Mouse (Mus musculus) midbrain, embryonic 12.5 days (tissue): ENCODE measurements at regions not wholly inside any gene's neighbourhood (a gene's known extent, or its start where the extent isn't known, plus 50 kb on each side); places are given as distances from the start of the nearest gene placed in this dataset.

Experiments
- ATAC-seq: fragments of 200-750 bp; cut with Nextera tagmentation; 2 replicates; pipeline ENCODE4 v1.8.0; 2017; ENCODE audit warnings: low read depth, moderate TSS enrichment, moderate library complexity; ENCODE audit not compliant: low FRiP score
- H3K27ac ChIP-seq: fragments of 300-500 bp; sonication (generic); replicated peaks from 2 replicates; pipeline ENCODE4 v1.5.1; 2016; ENCODE audit warnings: mild to moderate bottlenecking
- H3K27me3 ChIP-seq: fragments of 300-500 bp; sonication (generic); 2 replicates; pipeline ENCODE4 v1.6.1; 2016; ENCODE audit warnings: mild to moderate bottlenecking
- H3K36me3 ChIP-seq: fragments of 300-500 bp; sonication (generic); 2 replicates; pipeline ENCODE4 v1.6.1; 2016
- H3K4me1 ChIP-seq: fragments of 300-500 bp; sonication (generic); 2 replicates; pipeline ENCODE4 v1.6.1; 2016
- H3K4me2 ChIP-seq: fragments of 300-500 bp; sonication (generic); replicated peaks from 2 replicates; pipeline ENCODE4 v1.6.1; 2016; ENCODE audit warnings: mild to moderate bottlenecking, moderate library complexity
- H3K4me3 ChIP-seq: fragments of 300-500 bp; sonication (generic); 2 replicates; pipeline ENCODE4 v1.5.1; 2016; ENCODE audit warnings: mild to moderate bottlenecking
- H3K9ac ChIP-seq: fragments of 300-500 bp; sonication (generic); replicated peaks from 2 replicates; pipeline ENCODE4 v1.6.1; 2016; ENCODE audit warnings: mild to moderate bottlenecking, moderate library complexity
- H3K9me3 ChIP-seq: fragments of 300-500 bp; sonication (generic); 2 replicates; pipeline ENCODE4 v1.6.1; 2016; ENCODE audit warnings: mild to moderate bottlenecking
- WGBS: fragments of 180-500 bp; shearing (Covaris S2); methylation state at CpG from one replicate; pipeline ENCODE4 v1.1.7; 2016; 5-methylcytosine and 5-hydroxymethylcytosine counted together

- H3K4me1 ChIP-seq = no peaks in the 10 kb centered on the region
- H3K4me2 ChIP-seq = no peak overlapping the region
- no peaks in the 10 kb centered on the region for H3K36me3 ChIP-seq
- H3K9me3 ChIP-seq = no peaks in the 10 kb centered on the region
- H3K27me3 ChIP-seq = no peaks in the 10 kb centered on the region
- H3K27ac ChIP-seq = no peak overlapping the region
- WGBS = 90% methylated on average over 3 of the region's 3 CpGs
- no peak overlapping the region for H3K4me3 ChIP-seq
- no peak for ATAC-seq
- no peak overlapping the region for H3K9ac ChIP-seq
Measured at GRCm38 (mm10) chr12:27849537-27849936, 507.2 kb upstream of the Sox11 start.

- Histone ChIP-seq H3K27ac (no peak overlapping the region), H3K4me2 (no peak overlapping the region), H3K4me1 (no peaks in the 10 kb centered on the region), H3K4me3 (no peak overlapping the region), H3K36me3 (no peaks in the 10 kb centered on the region), H3K9ac (no peak overlapping the region), H3K9me3 (no peaks in the 10 kb centered on the region), H3K27me3 (no peaks in the 10 kb centered on the region)
- WGBS = 70% methylated on average over 3 of the region's 3 CpGs
- ATAC-seq = no peak
Measured at GRCm38 (mm10) chr12:27849099-27849498, 506.7 kb upstream of the Sox11 start.

GRCm38 (mm10) chr12:27848141-27848540 lies 505.8 kb upstream of the Sox11 start:
- ATAC-seq = no peak
- WGBS = 60% methylated on average over 5 of the region's 5 CpGs

GRCm38 (mm10) chr12:27847397-27847796 lies 505.0 kb upstream of the Sox11 start:
- H3K4me3 ChIP-seq = no peak overlapping the region
- no peaks in the 10 kb centered on the region for H3K36me3 ChIP-seq
- no peaks in the 10 kb centered on the region for H3K9me3 ChIP-seq
- no peaks in the 10 kb centered on the region for H3K4me1 ChIP-seq
- no peaks in the 10 kb centered on the region for H3K27me3 ChIP-seq
- no peak for ATAC-seq
- no peak overlapping the region for H3K27ac ChIP-seq
- H3K4me2 ChIP-seq = no peak overlapping the region
- H3K9ac ChIP-seq = no peak overlapping the region
- WGBS = 71% methylated on average over 10 of the region's 10 CpGs

More at GRCm38 (mm10) chr12:27848141-27848540, 505.8 kb upstream of the Sox11 start:
- Histone ChIP-seq H3K36me3 (no peaks in the 10 kb centered on the region), H3K4me1 (no peaks in the 10 kb centered on the region), H3K4me3 (no peak overlapping the region), H3K27me3 (no peaks in the 10 kb centered on the region), H3K27ac (no peak overlapping the region), H3K9ac (no peak overlapping the region), H3K4me2 (no peak overlapping the region), H3K9me3 (no peaks in the 10 kb centered on the region)

- H3K4me1 ChIP-seq = no peaks in the 10 kb centered on the region
- ATAC-seq = no peak
- no peak overlapping the region for H3K4me2 ChIP-seq
- H3K9me3 ChIP-seq = no peaks in the 10 kb centered on the region
- no peaks in the 10 kb centered on the region for H3K27me3 ChIP-seq
- H3K27ac ChIP-seq = no peak overlapping the region
- no peaks in the 10 kb centered on the region for H3K36me3 ChIP-seq
- H3K9ac ChIP-seq = no peak overlapping the region
- no peak overlapping the region for H3K4me3 ChIP-seq
Measured at GRCm38 (mm10) chr12:27844958-27845357, 502.6 kb upstream of the Sox11 start.

GRCm38 (mm10) chr12:27838955-27839354 lies 496.6 kb upstream of the Sox11 start:
- H3K27ac ChIP-seq = no peak overlapping the region
- no peaks in the 10 kb centered on the region for H3K36me3 ChIP-seq
- no peak for ATAC-seq
- H3K9ac ChIP-seq = no peak overlapping the region
- no peaks in the 10 kb centered on the region for H3K27me3 ChIP-seq
- no peak overlapping the region for H3K4me3 ChIP-seq
- H3K4me2 ChIP-seq = no peak overlapping the region
- no peaks in the 10 kb centered on the region for H3K9me3 ChIP-seq
- H3K4me1 ChIP-seq = no peaks in the 10 kb centered on the region

- Histone ChIP-seq H3K36me3 (no peaks in the 10 kb centered on the region), H3K4me1 (no peaks in the 10 kb centered on the region), H3K9me3 (no peaks in the 10 kb centered on the region), H3K9ac (no peak overlapping the region), H3K27ac (no peak overlapping the region), H3K27me3 (no peaks in the 10 kb centered on the region), H3K4me3 (no peak overlapping the region), H3K4me2 (no peak overlapping the region)
- no peak for ATAC-seq
- WGBS = 90% methylated on average over 6 of the region's 6 CpGs
Measured at GRCm38 (mm10) chr12:27838384-27838783, 496.0 kb upstream of the Sox11 start.

- H3K9ac ChIP-seq = no peak overlapping the region
- no peaks in the 10 kb centered on the region for H3K4me1 ChIP-seq
- ATAC-seq = no peak
- no peaks in the 10 kb centered on the region for H3K36me3 ChIP-seq
- H3K9me3 ChIP-seq = no peaks in the 10 kb centered on the region
- WGBS = 83% methylated on average over 5 of the region's 5 CpGs
- no peak overlapping the region for H3K4me3 ChIP-seq
- no peaks in the 10 kb centered on the region for H3K27me3 ChIP-seq
- H3K4me2 ChIP-seq = no peak overlapping the region
- H3K27ac ChIP-seq = no peak overlapping the region
Measured at GRCm38 (mm10) chr12:27826208-27826607, 483.8 kb upstream of the Sox11 start.

GRCm38 (mm10) chr12:27823392-27823791 lies 481.0 kb upstream of the Sox11 start:
- no peaks in the 10 kb centered on the region for H3K27me3 ChIP-seq
- no peaks in the 10 kb centered on the region for H3K36me3 ChIP-seq
- no peaks in the 10 kb centered on the region for H3K4me1 ChIP-seq
- no peak overlapping the region for H3K4me3 ChIP-seq
- 89% methylated on average over 6 of the region's 6 CpGs for WGBS
- H3K27ac ChIP-seq = no peak overlapping the region
- no peaks in the 10 kb centered on the region for H3K9me3 ChIP-seq
- H3K4me2 ChIP-seq = no peak overlapping the region
- H3K9ac ChIP-seq = no peak overlapping the region
- no peak for ATAC-seq

- H3K9ac ChIP-seq = no peak overlapping the region
- H3K27ac ChIP-seq = no peak overlapping the region
- no peak overlapping the region for H3K4me2 ChIP-seq
- no peak overlapping the region for H3K4me3 ChIP-seq
- no peaks in the 10 kb centered on the region for H3K36me3 ChIP-seq
- no peaks in the 10 kb centered on the region for H3K27me3 ChIP-seq
- ATAC-seq = no peak
- WGBS = 80% methylated on average over 4 of the region's 4 CpGs
- no peaks in the 10 kb centered on the region for H3K4me1 ChIP-seq
- H3K9me3 ChIP-seq = no peaks in the 10 kb centered on the region
Measured at GRCm38 (mm10) chr12:27796642-27797041, 454.3 kb upstream of the Sox11 start.

GRCm38 (mm10) chr12:27786716-27787291 lies 444.4 kb upstream of the Sox11 start:
- Histone ChIP-seq H3K4me3 (no peak overlapping the region), H3K4me2 (no peak overlapping the region), H3K4me1 (no peaks in the 10 kb centered on the region), H3K9ac (no peak overlapping the region), H3K27me3 (no peaks in the 10 kb centered on the region), H3K9me3 (no peaks in the 10 kb centered on the region), H3K36me3 (no peaks in the 10 kb centered on the region), H3K27ac (no peak overlapping the region)
- ATAC-seq = no peak
- WGBS = 53% methylated on average over 3 of the region's 3 CpGs

- WGBS = 95% methylated on average over 1 of the region's 1 CpGs
Measured at GRCm38 (mm10) chr12:27780801-27781200, 438.4 kb upstream of the Sox11 start.

GRCm38 (mm10) chr12:27765948-27766347 lies 423.6 kb upstream of the Sox11 start:
- no peaks in the 10 kb centered on the region for H3K36me3 ChIP-seq
- no peak overlapping the region for H3K27ac ChIP-seq
- no peak for ATAC-seq
- H3K27me3 ChIP-seq = no peaks in the 10 kb centered on the region
- WGBS = 79% methylated on average over 1 of the region's 1 CpGs
- H3K4me2 ChIP-seq = no peak overlapping the region
- H3K4me3 ChIP-seq = no peak overlapping the region
- no peaks in the 10 kb centered on the region for H3K4me1 ChIP-seq
- H3K9ac ChIP-seq = no peak overlapping the region
- no peaks in the 10 kb centered on the region for H3K9me3 ChIP-seq

More at GRCm38 (mm10) chr12:27780801-27781200, 438.4 kb upstream of the Sox11 start:
- no peak overlapping the region for H3K4me3 ChIP-seq
- no peaks in the 10 kb centered on the region for H3K9me3 ChIP-seq
- no peak overlapping the region for H3K9ac ChIP-seq
- H3K4me1 ChIP-seq = no peaks in the 10 kb centered on the region
- no peak overlapping the region for H3K27ac ChIP-seq
- no peak overlapping the region for H3K4me2 ChIP-seq
- H3K27me3 ChIP-seq = no peaks in the 10 kb centered on the region
- no peaks in the 10 kb centered on the region for H3K36me3 ChIP-seq
- ATAC-seq = no peak
